In the genomic region with DNA sequence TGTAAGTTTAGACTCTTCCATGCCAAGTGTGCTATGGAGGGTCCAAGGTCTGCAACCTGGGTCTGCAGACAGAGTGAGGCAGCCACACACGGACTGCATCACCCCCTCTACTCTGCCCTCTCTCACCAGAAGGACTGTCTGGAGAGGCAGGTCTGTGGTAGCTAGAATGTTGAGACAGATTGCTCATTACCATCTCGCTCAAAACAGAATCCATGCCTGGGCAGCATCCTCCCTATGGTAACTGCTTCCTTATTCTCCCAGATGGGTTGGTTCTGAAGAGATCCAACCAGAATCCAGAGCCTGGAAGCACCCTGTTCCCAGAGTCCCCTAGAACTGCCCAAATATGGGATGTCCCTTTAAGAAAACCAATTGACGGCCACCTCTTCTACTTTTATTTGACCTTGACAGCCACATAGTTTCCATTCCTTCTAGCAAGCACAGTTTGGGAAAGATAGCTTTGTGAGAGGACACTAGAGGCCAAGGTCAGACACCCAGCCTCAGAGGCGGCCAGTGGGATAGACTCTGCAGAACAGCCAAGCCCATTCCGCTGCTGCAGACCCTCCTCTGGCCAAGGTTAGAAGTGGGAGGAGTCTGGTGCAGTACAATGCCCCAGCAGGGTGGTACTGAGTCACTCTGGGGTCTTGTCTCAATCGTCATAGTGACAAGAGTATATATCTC, we compare ENCODE assay signal across 14 mouse cellular contexts. TPM values are rescaled to one million over a fixed set of nuclear protein-coding genes. Genes with fewer than 3 reads are reported as not detected.
DNase-seq lines count a peak whose midpoint lies in the region; ATAC-seq lines count a peak whose summit lies in the region.
"Had no signal": no experiment of that assay in that cellular context is flagged by ENCODE, and none has a peak within 500 bp of the region (broad histone marks: within the 10 kb centered on the region; RNA-seq: fewer than 3 reads in every experiment).

No protein-coding gene starts in this region.

- WGBS in heart, embryonic 13.5 days = 27% methylated on average over 6 of the region's 6 CpGs

- peak overlapping the region; percentile 24 for H3K4me2 ChIP-seq in heart, embryonic 13.5 days
- H3K4me2 ChIP-seq: neural tube, embryonic 12.5 days had no signal

- H3K9ac ChIP-seq in heart, embryonic 13.5 days = 0 out of 2 replicates have a peak overlapping the region, but pooled peaks have one; percentile 16
- H3K9ac ChIP-seq: neural tube, embryonic 12.5 days had no signal

- H3K9me3 ChIP-seq in heart, embryonic 13.5 days = no peaks in the 10 kb centered on the region
- H3K9me3 ChIP-seq: midbrain, embryonic 10.5 days; neural tube, embryonic 12.5 days had no signal

- peak; percentile 9 for DNase-seq in kidney, adult 11 months
- DNase-seq in kidney, postnatal 36 days = no peak
- DNase-seq in ovary, postnatal 36 days (ENCODE audit: low spot score) = peak; percentile 42
- DNase-seq in ovary, postnatal 14 days (ENCODE audit: low spot score) = no peak
- DNase-seq in spleen, postnatal 14 days (ENCODE audit: low spot score in 2 of 2) = no peak
- DNase-seq: cerebellum, adult 9-11 months; thymus, postnatal 4 days had no signal

- no peak overlapping the region for H3K4me3 ChIP-seq in heart, embryonic 13.5 days
- H3K4me3 ChIP-seq: midbrain, embryonic 10.5 days; neural tube, embryonic 12.5 days had no signal

- no peaks in the 10 kb centered on the region for H3K27me3 ChIP-seq in heart, embryonic 13.5 days (replicated peaks)
- H3K27me3 ChIP-seq: neural tube, embryonic 12.5 days had no signal

- peaks cover 58% of the 10 kb centered on the region for H3K36me3 ChIP-seq in heart, embryonic 13.5 days
- H3K36me3 ChIP-seq: neural tube, embryonic 12.5 days had no signal

- ATAC-seq in heart, embryonic 13.5 days (ENCODE audit: extremely low read depth, insufficient number of reproducible peaks, low FRiP score, low TSS enrichment) = peak; percentile 55; the same call in 1 of the 2 replicates
- no peak for ATAC-seq in cerebellum, adult (ENCODE audit: insufficient number of reproducible peaks, low FRiP score, low TSS enrichment)
- ATAC-seq: forebrain, embryonic 14.5 days; intestine, postnatal 0 days; lung, postnatal 0 days had no signal

- H3K4me1 ChIP-seq in heart, embryonic 13.5 days = peaks cover 61% of the 10 kb centered on the region

- H3K27ac ChIP-seq in heart, embryonic 13.5 days (replicated peaks) = peak overlapping the region; percentile 96
- H3K27ac ChIP-seq: midbrain, embryonic 10.5 days; neural tube, embryonic 12.5 days had no signal

RNA-seq across cellular contexts. Expression of gene Olfml2b, which starts 6.9 kb away (rescaled TPM):
- 35.8 and 38.4 TPM in 2 replicates for polyA plus RNA-seq in heart, embryonic 13.5 days (2015; fragmentation: Nextera tagmentation; extraction: Ambion mirVana)

Comparison
In these comparisons a context has a peak if more than half of its experiments do, and no peak if none do; other contexts are left out.
1. DNase-seq: peak in kidney, adult 11 months (single experiment) and ovary, postnatal 36 days (single experiment); none in kidney, postnatal 36 days (0 of 2), ovary, postnatal 14 days (single experiment) and spleen, postnatal 14 days (0 of 2).